Mouse (Mus musculus) embryonic stem cell, embryonic (primary cell): ENCODE measurements around the gene Rsad1.

Source experiments
- CTCF ChIA-PET, 4 experiments: fragments of 300-600 bp in 2 of 4; fragments of 350-600 bp in 2 of 4; sonication (Branson Sonifier 250); formaldehyde crosslinking; loops; one replicate each; lab custom pipeline; 2022; ENCODE audit warnings: inconsistent platforms in 2 of 4; lab: Charles Lee
- POLR2A ChIA-PET, 4 experiments: fragments of 300-600 bp in 2 of 4; fragments of 350-600 bp in 2 of 4; sonication (Branson Sonifier 250); formaldehyde crosslinking; loops; one replicate each; lab custom pipeline; 2022; ENCODE audit warnings: antibody characterized with exemption in 4 of 4, inconsistent platforms in 1 of 4; lab: Charles Lee

Rsad1 gene

DNA sequence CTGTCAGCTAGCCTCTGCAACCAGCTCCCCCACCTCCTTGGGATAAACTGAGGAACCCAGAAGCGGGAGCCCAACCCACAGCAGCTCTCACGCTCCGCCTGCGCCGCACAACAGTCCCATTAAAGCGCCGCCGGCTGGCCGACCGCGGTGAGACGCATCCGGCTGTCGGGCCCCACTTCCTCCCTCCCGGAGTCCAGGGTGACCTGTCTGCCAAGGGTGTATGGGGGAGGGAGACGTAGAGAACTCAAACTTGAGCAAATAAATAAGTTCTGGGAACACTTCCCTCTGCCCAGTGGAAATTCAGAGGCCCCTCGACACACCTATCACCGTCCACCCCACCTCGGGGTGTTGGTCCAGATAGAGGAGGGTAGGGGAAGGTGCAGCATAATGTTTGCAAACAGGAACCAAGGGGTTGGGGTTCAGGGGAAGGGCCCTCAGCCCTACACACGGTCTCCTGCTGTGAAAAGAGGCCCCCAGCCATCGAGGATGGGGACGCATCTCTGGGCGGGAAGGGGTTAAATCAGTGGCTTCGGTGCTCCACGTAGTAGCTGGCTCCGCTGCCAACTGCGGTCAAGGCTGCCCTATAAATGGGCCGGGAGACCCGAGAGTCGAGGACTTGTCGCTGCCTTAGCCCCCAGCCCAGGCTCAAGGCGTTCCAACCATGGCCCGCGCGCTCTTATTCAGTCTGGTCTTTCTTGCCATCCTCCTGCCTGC lies 15.5 kb upstream of the Rsad1 start, which contains the start of gene Chad:
Chad (plus strand) TSS at position 611 of the 714 bp plus-strand sequence.
- ChIA-PET POLR2A (interaction anchor here (0.6 to 2.1 kb wide), 17 partner anchors 9 to 552 kb away, joined by 3 to 6 read pairs (median 3); partner anchors contain the start of genes Lrrc59 (in 2 of the 4), Ankrd40 (in 1 of the 4), Eme1 (in 1 of the 4) and Mrpl27 (in 1 of the 4)), CTCF (interaction anchor here in 3 of 4 experiments (0.5 to 2.9 kb wide), 19 partner anchors 9 to 845 kb away, joined by 3 to 20 read pairs (median 3); partner anchors contain the start of genes Rsad1 (in 3 of the 3) and Lrrc59 (in 1 of the 3))

DNA sequence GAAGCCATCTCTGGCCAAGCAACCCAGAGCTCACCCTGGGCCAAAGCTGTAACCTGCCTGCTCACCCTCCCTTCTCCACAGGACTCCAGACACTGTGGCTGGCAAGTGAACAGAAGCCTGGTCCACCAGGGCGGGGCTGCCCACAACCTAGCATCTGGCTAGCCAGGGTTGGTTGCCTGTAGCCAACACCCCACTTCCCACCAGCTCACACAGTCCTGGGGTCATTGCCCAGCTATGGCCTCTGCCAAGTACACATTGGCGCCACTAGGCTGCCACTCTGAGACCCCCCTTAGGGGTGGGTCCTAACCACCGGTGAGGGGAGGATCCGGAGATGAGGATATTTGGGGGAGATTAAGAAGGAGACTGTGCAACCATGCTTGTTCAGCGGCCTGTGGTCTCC lies 14.8 kb upstream of the Rsad1 start:
- ChIA-PET CTCF (interaction anchor here (0.5 to 2.9 kb wide), 10 partner anchors 10 to 846 kb away, joined by 3 to 20 read pairs (median 3); partner anchors contain the start of gene Rsad1 (in 2 of the 4)), POLR2A (interaction anchor here (0.6 to 2.1 kb wide), 12 partner anchors 9 to 804 kb away, joined by 3 to 6 read pairs (median 4); partner anchors contain the start of genes Lrrc59 (in 2 of the 4) and Tob1 (in 1 of the 4))

DNA sequence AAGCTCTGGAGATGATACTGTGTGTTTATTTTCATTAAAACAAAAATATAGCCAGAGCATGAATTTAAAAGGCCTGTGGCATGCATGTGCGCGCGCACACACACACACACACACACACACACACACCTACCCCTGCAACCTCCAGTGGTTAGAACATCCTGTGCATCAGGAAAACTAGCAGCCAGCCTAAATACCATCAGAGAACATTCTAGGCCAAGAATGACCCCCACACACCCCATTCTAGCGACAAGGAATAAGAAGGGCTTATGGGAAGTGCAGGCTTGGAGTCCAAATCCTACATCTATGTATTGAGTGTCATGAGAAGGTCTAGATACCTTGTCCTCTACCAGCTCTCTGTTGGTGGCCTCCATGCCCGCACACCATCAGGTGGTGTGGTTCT lies 14.3 kb upstream of the Rsad1 start:
- ChIA-PET CTCF (interaction anchor here in 3 of 4 experiments (0.5 to 2.9 kb wide), 7 partner anchors 11 to 299 kb away, joined by 3 to 20 read pairs (median 4); partner anchors contain the start of gene Rsad1 (in 2 of the 3)), POLR2A (interaction anchor here in 2 of 4 experiments (0.8 to 2.0 kb wide), 6 partner anchors 11 to 66 kb away, joined by 3 to 5 read pairs (median 4); partner anchors contain the start of gene Lrrc59 (in 1 of the 2))

DNA sequence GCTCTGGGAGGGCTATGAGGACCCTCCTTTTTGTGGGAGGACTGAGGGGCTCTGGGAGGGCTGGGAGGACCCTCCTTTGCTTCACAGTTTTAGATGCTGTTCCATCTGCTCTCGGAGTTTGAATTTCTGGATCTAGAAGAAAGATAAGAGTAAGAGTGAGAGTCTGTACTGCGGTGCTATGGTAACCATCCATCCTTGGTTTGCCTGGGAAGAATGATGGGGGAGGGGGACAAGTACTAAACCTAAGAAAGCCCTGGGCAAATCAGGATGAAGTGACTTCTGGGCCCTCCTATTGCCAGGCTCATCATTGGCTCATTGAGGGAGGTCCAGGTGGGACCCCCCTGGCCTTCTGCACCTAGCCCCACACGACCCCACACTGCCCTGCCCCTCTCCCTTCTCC lies 9.2 kb upstream of the Rsad1 start:
- ChIA-PET CTCF (no interaction called here), POLR2A (no interaction called here)

DNA sequence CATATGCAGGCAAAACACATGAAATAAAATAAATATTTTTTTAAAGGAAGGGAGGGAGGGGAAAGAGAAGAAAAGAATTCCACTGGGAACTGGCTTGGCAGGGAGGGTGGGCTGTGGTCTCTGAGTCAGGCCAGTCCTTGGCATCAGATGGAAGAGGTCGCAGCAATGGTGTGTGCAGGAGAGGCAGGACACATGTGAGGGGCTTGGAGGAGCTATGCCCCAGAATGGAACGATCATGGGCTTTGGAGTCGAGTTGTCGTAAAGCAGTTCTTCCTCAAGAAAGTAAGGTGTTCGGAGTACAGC lies 1.3 kb upstream of the Rsad1 start:
- POLR2A ChIA-PET = interaction anchor here in 2 of 4 experiments (0.6 to 1.1 kb wide), 4 partner anchors 23 to 251 kb away, joined by 3 read pairs; partner anchors contain the start of gene Lrrc59 (in 1 of the 2)
- CTCF ChIA-PET = interaction anchor here in 1 of 4 experiments (0.8 kb wide), 1 partner anchor 642 kb away, joined by 4 read pairs; no protein-coding TSS in a partner anchor

DNA sequence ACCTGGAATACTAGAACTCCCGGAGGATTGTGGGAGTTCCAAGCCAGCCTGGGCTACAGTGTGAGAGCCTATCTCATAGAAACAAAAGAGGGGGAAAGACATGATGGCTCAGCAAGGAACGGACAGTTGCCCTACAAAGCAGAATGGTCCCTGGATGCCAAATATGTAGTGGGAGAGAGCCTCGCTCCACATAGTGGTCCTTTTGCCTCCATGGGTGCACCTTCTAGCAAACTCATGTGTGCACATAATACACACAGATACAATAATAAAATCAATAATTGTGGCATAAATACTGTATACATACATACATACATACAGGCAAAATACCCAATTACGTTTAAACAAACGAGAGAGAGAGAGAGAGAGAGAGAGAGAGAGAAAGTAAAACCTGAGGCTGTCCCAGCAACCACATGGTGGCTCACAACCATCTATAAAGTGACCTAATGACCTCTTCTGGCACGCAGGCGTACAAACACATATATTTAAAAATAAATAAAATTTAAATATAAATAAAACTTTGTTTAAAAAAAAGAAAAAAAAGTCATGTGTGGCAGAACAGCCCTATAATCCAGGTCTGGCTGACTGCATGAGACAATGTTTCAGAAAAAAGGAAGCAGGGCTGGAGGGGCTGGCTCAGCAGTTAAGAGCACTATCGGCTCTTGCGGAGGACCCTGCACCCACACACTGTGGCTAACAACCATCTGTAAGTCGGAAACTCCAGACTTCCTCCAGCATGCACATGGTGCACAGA lies 811 bp upstream of the Rsad1 start:
- ChIA-PET CTCF (interaction anchor here (0.5 to 1.8 kb wide), 6 partner anchors 15 to 631 kb away, joined by 3 to 16 read pairs (median 4); partner anchors contain the start of gene Chad (in 2 of the 4)), POLR2A (interaction anchor here in 2 of 4 experiments (0.6 to 1.1 kb wide), 5 partner anchors 22 to 316 kb away, joined by 3 to 6 read pairs (median 3); partner anchors contain the start of gene Ankrd40 (in 1 of the 2))

DNA sequence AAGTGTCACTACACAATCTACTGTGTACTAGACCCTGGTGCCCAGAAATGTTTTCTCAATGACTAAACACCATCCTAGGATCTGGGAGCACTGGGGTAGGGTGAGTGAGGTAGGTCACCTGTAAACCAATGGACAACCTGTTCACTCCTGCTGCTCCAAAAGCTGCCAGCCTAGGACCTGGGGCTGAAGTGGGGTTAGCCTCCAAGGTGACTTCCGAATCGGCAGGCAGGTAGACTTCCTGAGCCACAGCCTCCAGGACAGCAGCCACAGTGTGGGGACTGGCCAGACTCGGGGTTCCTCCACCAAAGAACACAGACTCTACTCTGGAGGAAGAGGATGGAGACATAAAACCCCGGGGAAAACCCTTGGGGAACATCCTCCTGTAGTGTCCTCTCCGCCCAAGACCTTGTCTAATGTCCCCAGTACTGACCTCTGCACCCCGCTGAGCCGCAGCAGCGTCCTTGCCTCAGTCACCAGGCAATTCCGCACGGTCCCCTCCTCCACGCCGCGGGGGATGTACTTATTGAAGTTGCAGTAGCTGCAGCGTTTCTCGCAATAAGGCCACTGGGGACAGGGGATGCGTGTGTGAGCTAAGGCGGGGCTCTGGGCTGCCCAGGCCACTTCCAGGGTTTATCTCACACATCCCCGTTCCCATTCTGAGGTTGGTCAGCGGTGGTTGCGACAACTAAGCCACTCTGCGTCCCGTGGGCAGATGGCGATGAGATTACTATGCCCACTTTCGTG lies 842 bp downstream of the Rsad1 start:
- POLR2A ChIA-PET = interaction anchor here in 2 of 4 experiments (0.5 to 1.2 kb wide), 5 partner anchors 35 to 1412 kb away, joined by 3 to 5 read pairs (median 3); partner anchors contain the start of gene Ankrd40 (in 1 of the 2)
- CTCF ChIA-PET = interaction anchor here (0.6 to 1.8 kb wide), 44 partner anchors 9 to 512 kb away, joined by 3 to 16 read pairs (median 3); partner anchors contain the start of genes Chad (in 3 of the 4), Spata20 (in 3 of the 4), Lrrc59 (in 2 of the 4) and Xylt2 (in 1 of the 4)

DNA sequence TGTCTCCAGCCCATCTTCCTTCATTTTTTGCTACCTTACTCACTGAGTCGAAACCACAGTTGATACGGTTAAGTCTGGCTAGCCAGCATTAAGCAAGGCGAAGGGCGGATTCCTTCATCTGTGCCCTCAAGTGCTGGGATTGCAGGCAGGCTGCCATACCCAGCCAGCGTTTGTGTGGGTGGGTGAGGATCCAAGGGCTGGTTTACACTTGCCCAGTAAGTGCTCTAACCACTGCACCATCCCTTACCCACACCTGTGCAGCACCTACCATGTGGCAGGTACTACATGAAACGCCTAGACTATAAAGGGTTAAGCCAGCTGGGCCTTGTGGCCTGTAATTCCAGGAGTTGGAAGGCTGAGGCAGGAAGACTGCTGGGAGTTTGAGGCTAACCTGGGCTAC lies 1.8 kb downstream of the Rsad1 start:
- ChIA-PET CTCF (interaction anchor here in 2 of 4 experiments (0.6 to 1.5 kb wide), 3 partner anchors 56 to 511 kb away, joined by 3 to 4 read pairs (median 3); partner anchors contain the start of gene Lrrc59 (in 1 of the 2)), POLR2A (interaction anchor here in 2 of 4 experiments (1.0 to 1.3 kb wide), 2 partner anchors 17 to 57 kb away, joined by 3 read pairs; no protein-coding TSS in a partner anchor)

DNA sequence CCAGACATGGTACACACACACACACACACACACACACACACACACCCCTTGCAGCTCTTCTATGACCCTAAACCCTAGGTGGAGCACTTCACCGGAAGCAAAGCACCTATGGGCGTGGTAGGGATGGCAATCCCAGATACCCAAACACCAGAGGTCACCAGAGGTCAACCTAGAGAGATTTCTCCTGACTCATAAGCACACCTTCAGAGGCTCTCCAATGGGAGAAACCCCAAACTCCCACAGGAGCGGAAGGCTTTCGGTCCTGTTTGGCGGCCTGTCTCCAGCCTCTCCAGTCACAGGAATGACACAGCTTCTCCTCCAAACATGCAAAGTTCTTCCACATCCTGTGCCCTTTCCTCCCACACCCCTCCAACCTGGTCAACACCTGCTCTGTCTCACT lies 2.7 kb downstream of the Rsad1 start:
- CTCF ChIA-PET = interaction anchor here in 1 of 4 experiments (0.5 kb wide), 1 partner anchor 320 kb away, joined by 3 read pairs; no protein-coding TSS in a partner anchor
- POLR2A ChIA-PET = interaction anchor here in 2 of 4 experiments (0.9 to 1.4 kb wide), 3 partner anchors 18 to 335 kb away, joined by 3 read pairs; partner anchors contain the start of gene Tob1 (in 2 of the 2)

DNA sequence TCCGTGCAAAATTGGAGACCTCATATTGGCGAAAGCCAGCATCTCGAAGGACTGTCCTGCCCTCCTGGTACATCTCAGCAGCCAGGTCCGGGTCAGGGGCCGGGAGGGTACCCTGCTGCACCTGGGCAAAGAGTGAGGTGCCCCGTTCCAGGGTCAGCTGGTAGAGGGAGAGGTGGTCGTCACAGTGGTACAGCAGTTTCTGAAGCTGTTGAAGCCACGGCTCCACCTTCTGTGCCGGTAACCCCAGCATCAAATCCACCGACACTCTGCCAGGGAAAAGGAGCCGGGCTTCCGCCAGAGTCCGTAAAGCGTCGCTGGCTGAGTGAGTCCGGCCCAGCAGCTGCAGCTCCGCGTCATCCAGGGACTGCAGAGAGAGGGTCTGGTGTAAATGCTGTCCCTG lies 4.6 kb downstream of the Rsad1 start:
- CTCF ChIA-PET = interaction anchor here in 2 of 4 experiments (0.6 to 0.9 kb wide), 3 partner anchors 40 to 393 kb away, joined by 4 to 6 read pairs (median 5); no protein-coding TSS in a partner anchor
- POLR2A ChIA-PET = no interaction called here

DNA sequence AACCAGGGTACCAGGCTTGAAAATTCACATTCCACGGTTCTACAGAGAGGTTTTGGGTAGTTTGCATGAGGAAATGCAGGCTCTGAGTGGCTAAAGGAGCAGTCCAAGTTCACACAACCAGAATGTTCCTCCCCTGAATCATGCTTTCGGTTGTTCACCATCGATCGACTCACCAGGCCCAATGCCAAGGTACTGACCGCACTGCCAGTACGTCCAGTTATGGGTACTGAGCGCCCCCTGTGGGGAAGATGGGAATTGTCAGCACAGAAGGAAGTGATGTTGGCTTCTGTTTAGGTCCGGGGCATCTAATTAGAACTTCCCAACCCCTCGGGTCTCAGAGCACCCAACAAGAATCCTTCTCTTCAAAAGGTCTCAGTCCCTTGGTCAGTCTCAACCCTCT lies 5.1 kb downstream of the Rsad1 start:
- POLR2A ChIA-PET = interaction anchor here in 1 of 4 experiments (1.4 kb wide), 1 partner anchor 13 kb away, joined by 4 read pairs; no protein-coding TSS in a partner anchor
- CTCF ChIA-PET = interaction anchor here in 2 of 4 experiments (0.6 to 0.9 kb wide), 2 partner anchors 39 to 186 kb away, joined by 5 to 6 read pairs; no protein-coding TSS in a partner anchor

DNA sequence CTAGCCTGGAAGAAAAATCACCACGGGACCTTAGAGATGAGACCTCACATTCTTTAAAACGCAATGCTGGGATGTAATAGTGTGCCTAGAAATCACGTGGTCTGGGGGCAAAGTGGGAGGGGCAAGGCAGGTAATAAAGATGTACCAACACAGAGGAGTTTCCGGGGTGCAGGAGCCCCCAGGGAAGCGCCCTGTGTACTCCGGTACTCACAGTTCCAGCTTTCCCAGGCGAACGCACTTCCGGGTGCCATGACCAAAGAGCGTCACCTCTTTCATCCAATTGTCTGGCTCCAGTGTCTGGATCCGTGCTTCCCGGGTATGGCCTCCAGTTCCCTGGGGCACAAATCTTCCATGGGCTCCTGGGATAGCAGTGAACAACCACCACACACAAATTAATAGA lies 5.7 kb downstream of the Rsad1 start:
- CTCF ChIA-PET = interaction anchor here in 1 of 4 experiments (0.7 to 1.1 kb wide), 2 partner anchors 17 to 499 kb away, joined by 4 to 8 read pairs; no protein-coding TSS in a partner anchor
- POLR2A ChIA-PET = interaction anchor here in 1 of 4 experiments (0.8 to 1.4 kb wide), 3 partner anchors 10 to 98 kb away, joined by 3 to 4 read pairs (median 3); no protein-coding TSS in a partner anchor

DNA sequence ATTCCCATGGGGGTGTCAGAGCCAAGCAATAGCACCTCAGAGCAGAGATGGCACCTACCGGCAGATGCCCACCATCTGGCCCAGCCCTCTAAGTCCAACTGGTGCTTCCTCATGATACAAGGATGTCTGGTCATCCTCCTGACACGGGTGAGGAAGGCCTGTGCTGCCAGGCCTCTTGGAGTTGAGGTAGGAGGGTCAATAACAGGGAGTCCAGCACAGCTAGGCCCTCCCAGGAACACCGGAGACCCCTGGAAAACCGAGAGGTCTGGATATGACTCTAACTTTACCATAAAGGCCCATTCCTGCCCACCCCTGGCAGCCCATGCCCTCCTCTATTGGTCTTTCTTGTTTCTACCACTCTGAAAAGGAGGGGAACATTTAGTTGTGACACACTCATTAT lies 6.7 kb downstream of the Rsad1 start:
- CTCF ChIA-PET = interaction anchor here in 3 of 4 experiments (0.7 to 1.6 kb wide), 3 partner anchors 16 to 213 kb away, joined by 3 to 4 read pairs (median 4); partner anchors contain the start of gene Spata20 (in 1 of the 3)

DNA sequence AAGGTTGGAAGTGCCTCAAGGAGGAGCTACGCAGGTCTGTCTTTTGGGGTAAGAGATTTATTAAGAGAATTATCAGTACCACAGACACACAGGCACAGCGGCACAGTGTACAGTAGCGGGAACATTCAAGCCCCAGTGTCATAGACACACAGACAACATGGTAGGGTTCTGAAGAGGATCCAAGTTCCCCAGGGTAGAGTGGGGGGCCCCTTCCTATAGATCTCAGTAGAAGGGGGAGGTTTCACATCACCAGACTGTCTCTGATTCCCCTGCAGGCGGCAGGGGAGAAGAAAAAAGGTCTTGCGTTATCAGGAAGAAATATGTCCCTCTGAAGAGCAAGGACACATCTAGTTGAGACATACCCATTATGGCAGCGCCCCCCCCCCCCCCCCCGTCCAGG lies 9.3 kb downstream of the Rsad1 start:
- ChIA-PET CTCF (interaction anchor here in 3 of 4 experiments (0.6 to 1.4 kb wide), 4 partner anchors 9 to 1139 kb away, joined by 3 to 4 read pairs (median 3); partner anchors contain the start of gene Rsad1 (in 1 of the 3)), POLR2A (no interaction called here)

More for the DNA sequence above, 6.7 kb downstream of the Rsad1 start:
- POLR2A ChIA-PET = interaction anchor here in 3 of 4 experiments (0.7 to 1.4 kb wide), 4 partner anchors 9 to 50 kb away, joined by 3 to 4 read pairs (median 4); partner anchors contain the start of gene Chad (in 1 of the 3)

DNA sequence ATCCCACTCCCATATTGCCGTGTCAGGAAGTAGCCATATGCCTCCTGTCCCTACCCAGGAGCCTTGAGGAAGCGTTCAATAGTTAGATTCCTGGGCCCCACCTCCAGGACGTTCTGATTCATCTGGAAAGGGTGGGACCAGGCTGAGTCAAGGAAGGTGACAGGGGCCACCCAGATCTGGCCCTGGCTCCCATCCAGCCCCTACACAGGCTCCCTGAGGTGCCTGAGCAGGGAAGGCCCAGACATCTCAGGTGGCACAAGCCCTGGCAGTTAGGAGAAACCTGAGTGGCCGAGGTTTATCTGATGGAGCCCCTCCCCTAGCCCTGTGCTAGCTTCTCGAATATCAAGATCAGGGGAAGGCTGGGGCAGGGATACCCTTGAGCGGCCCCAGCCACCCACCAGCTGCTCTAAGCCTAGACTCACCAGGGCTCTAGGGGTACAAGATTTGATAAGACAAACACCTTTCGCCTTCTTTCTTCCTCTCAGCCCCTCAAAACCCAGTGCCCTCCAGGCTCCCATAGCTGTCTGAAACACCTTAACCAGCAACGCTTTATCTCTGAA lies 10.2 kb downstream of the Rsad1 start:
- ChIA-PET CTCF (interaction anchor here in 2 of 4 experiments (1.1 to 1.4 kb wide), 2 partner anchors 10 to 26 kb away, joined by 3 read pairs; partner anchors contain the start of gene Rsad1 (in 1 of the 2)), POLR2A (interaction anchor here in 1 of 4 experiments (0.5 kb wide), 1 partner anchor 196 kb away, joined by 5 read pairs; no protein-coding TSS in a partner anchor)

DNA sequence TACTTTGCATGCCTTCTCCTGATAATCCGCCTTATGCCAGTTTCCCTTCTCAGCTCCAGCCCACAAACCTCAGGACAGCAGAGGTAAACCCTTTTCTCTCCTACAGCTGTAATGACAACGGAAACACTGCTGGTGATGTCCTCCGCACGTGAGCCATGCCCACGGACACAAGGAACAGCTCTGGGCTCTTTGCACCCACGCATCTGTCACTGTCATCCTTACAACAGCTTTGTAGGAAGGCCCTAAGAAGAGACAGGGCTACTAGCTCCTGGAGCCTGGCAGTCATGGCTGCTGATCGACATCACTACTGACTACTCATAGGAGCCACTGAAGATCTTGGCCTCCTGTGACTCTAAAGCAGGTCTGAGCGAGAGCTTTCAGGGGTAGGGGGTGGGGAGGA lies 15.9 kb downstream of the Rsad1 start:
- ChIA-PET CTCF (interaction anchor here in 3 of 4 experiments (0.5 to 1.4 kb wide), 6 partner anchors 15 to 268 kb away, joined by 3 to 9 read pairs (median 4); partner anchors contain the start of gene Spata20 (in 1 of the 3)), POLR2A (interaction anchor here in 1 of 4 experiments (0.5 to 1.5 kb wide), 3 partner anchors 10 to 322 kb away, joined by 3 to 9 read pairs (median 3); partner anchors contain the start of gene Tob1)
